Mouse (Mus musculus) kidney, adult 2 months (tissue): Measurements from ENCODE around the gene Aip. TPM values are rescaled to one million over a fixed set of nuclear protein-coding genes. Genes with fewer than 3 reads are reported as not detected.
"Not testable (repeated sequence)": the region's sequence is repeated elsewhere in the genome, so short reads cannot be mapped to it uniquely, and the experiment has no call there.

Experiments
- DNase-seq: peaks from one replicate; pipeline ENCODE4 v3.0.0; 2021
- H3K27ac ChIP-seq: fragments of 200-500 bp; 2 replicates; pipeline ENCODE4 v1.5.1; 2012; ENCODE audit warnings: low read depth, low read length, control low read depth, inconsistent platforms; ENCODE audit not compliant: insufficient read depth
- H3K27me3 ChIP-seq: fragments of 200-500 bp; replicated peaks from 2 replicates; pipeline ENCODE4 v1.6.1; 2012; ENCODE audit warnings: mild to moderate bottlenecking, moderate library complexity, low read length, inconsistent platforms; ENCODE audit not compliant: control insufficient read depth, insufficient read depth
- H3K36me3 ChIP-seq: fragments of 200-500 bp; 2 replicates; pipeline ENCODE4 v1.6.1; 2012; ENCODE audit warnings: mild to moderate bottlenecking, moderate library complexity, low read length, inconsistent platforms; ENCODE audit not compliant: control insufficient read depth, insufficient read depth
- H3K4me1 ChIP-seq: fragments of 200-500 bp; 2 replicates; pipeline ENCODE4 v1.6.1; 2011; ENCODE audit warnings: low read length; ENCODE audit not compliant: control insufficient read depth, insufficient read depth
- H3K4me3 ChIP-seq: fragments of 200-500 bp; 2 replicates; pipeline ENCODE4 v1.5.1; 2011; ENCODE audit warnings: mild to moderate bottlenecking, low read depth, low read length, control low read depth; ENCODE audit not compliant: insufficient read depth
- CTCF ChIP-seq: fragments of 200-500 bp; conservative IDR thresholded peaks from 2 replicates; pipeline ENCODE4 v1.5.1; 2011; ENCODE audit warnings: low read depth, mild to moderate bottlenecking, control low read depth, low read length, moderate library complexity, mixed read lengths; ENCODE audit not compliant: insufficient read depth, insufficient read length
- POLR2A ChIP-seq: fragments of 200-500 bp; IDR thresholded peaks from one replicate; pipeline ENCODE4 v1.6.1; 2011; ENCODE audit warnings: low read depth, low read length, control low read depth
- WGBS: fragments of 180-500 bp; shearing (Covaris S2); methylation state at CpG from one replicate; pipeline ENCODE4 v1.1.7; 2018; 5-methylcytosine and 5-hydroxymethylcytosine counted together
- polyA plus RNA-seq: library from polyadenylated mRNA; depleted of rRNA; stranded (reverse); fragments of >200 nt; gene quantifications from 2 replicates; pipeline ENCODE4 v1.2.3, GENCODE M21; 2012; rRNA removed

Gene Aip
- polyA plus RNA-seq, 1 experiment: 96.2 TPM

- no peaks in the 10 kb centered on the region for H3K36me3 ChIP-seq
- H3K4me3 ChIP-seq: no peak overlapping the region
- no peak for DNase-seq
- no peak overlapping the region for H3K27ac ChIP-seq
- WGBS: 90% methylated on average over 8 of the region's 8 CpGs
- TF ChIP-seq CTCF (no peak), POLR2A (no peak)
- H3K27me3 ChIP-seq: no peaks in the 10 kb centered on the region
- peaks cover 34% of the 10 kb centered on the region for H3K4me1 ChIP-seq
These were observed 54.9 kb downstream of the Aip start for GRCm38 (mm10) chr19:4070756-4071155.

GRCm38 (mm10) chr19:4070311-4070710, 55.3 kb downstream of the Aip start:
- no peak overlapping the region for H3K27ac ChIP-seq
- 85% methylated on average over 15 of the region's 15 CpGs for WGBS
- H3K36me3 ChIP-seq: no peaks in the 10 kb centered on the region
- no peak for DNase-seq
- TF ChIP-seq CTCF (no peak), POLR2A (no peak)
- no peak overlapping the region for H3K4me3 ChIP-seq
- H3K27me3 ChIP-seq: no peaks in the 10 kb centered on the region
- H3K4me1 ChIP-seq: peaks cover 32% of the 10 kb centered on the region

GRCm38 (mm10) chr19:4068717-4069410, 56.8 kb downstream of the Aip start:
- WGBS: 43% methylated on average over 15 of the region's 15 CpGs
- no peak for TF ChIP-seq POLR2A
- no peak for TF ChIP-seq CTCF
- Histone ChIP-seq H3K36me3 (no peaks in the 10 kb centered on the region), H3K4me3 (no peak overlapping the region), H3K27me3 (no peaks in the 10 kb centered on the region), H3K27ac (peak overlapping the region; percentile 91), H3K4me1 (peaks cover 31% of the 10 kb centered on the region)
- no peak for DNase-seq

GRCm38 (mm10) chr19:4068242-4068641, 57.4 kb downstream of the Aip start:
- Histone ChIP-seq H3K27ac (peak overlapping the region; percentile 91), H3K4me1 (peaks cover 25% of the 10 kb centered on the region)
- H3K36me3 ChIP-seq, H3K4me3 ChIP-seq, H3K27me3 ChIP-seq: not testable (repeated sequence)
- peak; percentile 52 for DNase-seq
- WGBS: 60% methylated on average over 2 of the region's 2 CpGs

GRCm38 (mm10) chr19:4066877-4067276, 58.8 kb downstream of the Aip start:
- Histone ChIP-seq H3K4me3 (no peak overlapping the region), H3K36me3 (no peaks in the 10 kb centered on the region), H3K27ac (peak overlapping the region; percentile 88), H3K4me1 (peaks cover 19% of the 10 kb centered on the region), H3K27me3 (no peaks in the 10 kb centered on the region)
- no peak for DNase-seq
- TF ChIP-seq CTCF: no peak
- no peak for TF ChIP-seq POLR2A

- Histone ChIP-seq H3K4me1 (peaks cover 19% of the 10 kb centered on the region), H3K27ac (peak overlapping the region; percentile 78; the same call in 1 of the 2 replicates), H3K36me3 (no peaks in the 10 kb centered on the region), H3K4me3 (no peak overlapping the region), H3K27me3 (no peaks in the 10 kb centered on the region)
- DNase-seq: peak; percentile 51
- 46% methylated on average over 6 of the region's 6 CpGs for WGBS
- TF ChIP-seq CTCF: no peak
- TF ChIP-seq POLR2A: no peak
These were observed 59.4 kb downstream of the Aip start for GRCm38 (mm10) chr19:4066280-4066679.

GRCm38 (mm10) chr19:4064501-4064900, 61.2 kb downstream of the Aip start:
- 0% methylated on average over 7 of the region's 11 CpGs for WGBS
- not testable (repeated sequence) for H3K36me3 ChIP-seq, H3K27ac ChIP-seq, H3K27me3 ChIP-seq, DNase-seq, H3K4me3 ChIP-seq
- peaks cover 19% of the 10 kb centered on the region for H3K4me1 ChIP-seq

Other genes with a start within 250 kb of the Aip start
- gene Tcirg1, start 218.7 kb downstream of the Aip start, polyA plus RNA-seq: 69.2 and 71.2 TPM in 2 replicates
- gene Ndufs8, start 213.1 kb downstream of the Aip start, polyA plus RNA-seq: 678 and 742 TPM in 2 replicates
- 17.4 and 19.4 TPM in 2 replicates for gene Aldh3b1, start 196.1 kb downstream of the Aip start, polyA plus RNA-seq
- gene Unc93b1, start 190.7 kb downstream of the Aip start, polyA plus RNA-seq: 52.3 and 55.7 TPM in 2 replicates
- 4.7 and 9.2 TPM in 2 replicates for gene Aldh3b3, start 167.2 kb downstream of the Aip start, polyA plus RNA-seq
- gene Aldh3b2, start 153.5 kb downstream of the Aip start, polyA plus RNA-seq: 2.6 and 3.9 TPM in 2 replicates
- 1,670 and 2,218 TPM in 2 replicates for gene Acy3, start 139.3 kb downstream of the Aip start, polyA plus RNA-seq
- 0.31 and 0.75 TPM in 2 replicates for gene Tbx10, start 133.1 kb downstream of the Aip start, polyA plus RNA-seq
- 19.9 and 20.9 TPM in 2 replicates for gene Nudt8, start 125.3 kb downstream of the Aip start, polyA plus RNA-seq
- 1.2 and 1.7 TPM in 2 replicates for gene Gm49405, start 125.2 kb downstream of the Aip start, polyA plus RNA-seq
- 5.1 and 5.5 TPM in 2 replicates for gene Doc2g, start 122.5 kb downstream of the Aip start, polyA plus RNA-seq
- 471 and 532 TPM in 2 replicates for gene Ndufv1, start 113.1 kb downstream of the Aip start, polyA plus RNA-seq
- 686 and 745 TPM in 2 replicates for gene Gstp1, start 87.9 kb downstream of the Aip start, polyA plus RNA-seq
- gene Gstp2, start 79.8 kb downstream of the Aip start, polyA plus RNA-seq: 11.5 and 36.0 TPM in 2 replicates
- gene Gstp3, start 66.3 kb downstream of the Aip start, polyA plus RNA-seq: 0.72 and 2.3 TPM in 2 replicates
- 0.66 and 0.92 TPM in 2 replicates for gene Cabp2, start 44.3 kb downstream of the Aip start, polyA plus RNA-seq
- gene Cdk2ap2, start 28.7 kb downstream of the Aip start, polyA plus RNA-seq: 134 and 138 TPM in 2 replicates
- gene Pitpnm1, start 25.9 kb downstream of the Aip start, polyA plus RNA-seq: 41.6 and 46.3 TPM in 2 replicates
- gene Gpr152, start 13.9 kb upstream of the Aip start, polyA plus RNA-seq: 0.03 and 0.05 TPM in 2 replicates
- 0.12 and 0.20 TPM in 2 replicates for gene Cabp4, start 18.2 kb upstream of the Aip start, polyA plus RNA-seq
- gene Coro1b, start 22.8 kb upstream of the Aip start, polyA plus RNA-seq: 176 and 181 TPM in 2 replicates
- gene Ptprcap, start 27.7 kb upstream of the Aip start, polyA plus RNA-seq: 4.7 and 20.0 TPM in 2 replicates
- 41.0 and 41.8 TPM in 2 replicates for gene Rps6kb2, start 37.5 kb upstream of the Aip start, polyA plus RNA-seq
- gene Carns1, start 49.6 kb upstream of the Aip start, polyA plus RNA-seq: 3.8 and 4.0 TPM in 2 replicates
- gene Tbc1d10c, start 65.4 kb upstream of the Aip start, polyA plus RNA-seq: 2.3 and 9.1 TPM in 2 replicates
- 484 and 509 TPM in 2 replicates for gene Ppp1ca, start 66.2 kb upstream of the Aip start, polyA plus RNA-seq
- gene Rad9a, start 75.8 kb upstream of the Aip start, polyA plus RNA-seq: 18.4 and 19.2 TPM in 2 replicates
- 13.6 TPM in 2 replicates for gene Clcf1, start 88.4 kb upstream of the Aip start, polyA plus RNA-seq
- 3.4 TPM in 1 of 2 replicates, not detected in the other for gene AC109138.7, start 88.5 kb upstream of the Aip start, polyA plus RNA-seq
- gene Pold4, start 106.0 kb upstream of the Aip start, polyA plus RNA-seq: 96.1 and 99.8 TPM in 2 replicates
- gene Ssh3, start 143.3 kb upstream of the Aip start, polyA plus RNA-seq: 39.0 and 61.4 TPM in 2 replicates
- 4.2 and 5.1 TPM in 2 replicates for gene Ankrd13d, start 157.3 kb upstream of the Aip start, polyA plus RNA-seq
- gene Grk2, start 180.4 kb upstream of the Aip start, polyA plus RNA-seq: 56.7 and 60.3 TPM in 2 replicates